Mouse (Mus musculus): ENCODE measurements around the gene Dcun1d5.

DNA sequence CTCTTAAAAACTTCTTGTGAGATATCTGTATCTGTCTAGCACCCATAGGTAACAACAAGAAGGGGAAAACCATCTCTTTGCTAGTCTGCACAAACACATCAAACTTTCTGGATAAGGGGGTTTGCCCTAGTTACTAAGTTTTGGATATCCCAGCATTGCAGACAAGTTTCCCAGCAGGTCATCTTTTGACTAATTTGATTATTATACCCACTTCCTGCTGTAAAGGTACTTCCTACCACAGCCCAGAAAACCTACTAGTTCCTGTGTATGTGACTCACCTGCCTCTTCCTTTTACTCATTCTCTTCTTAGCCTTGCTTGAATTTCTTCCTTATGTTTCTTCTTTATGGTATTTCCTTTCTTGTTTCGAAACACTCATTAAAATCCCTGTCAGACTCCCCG lies 55.6 kb downstream of the Dcun1d5 start:
- no peak for TF ChIP-seq POLR2A (IDR thresholded peaks at IDR 0.05; ENCODE audit: low read depth, low read length)
- TF ChIP-seq CTCF (IDR thresholded peaks at IDR 0.05; ENCODE audit: borderline replicate concordance, insufficient read depth, low read length), result no peak

Data from embryonic fibroblast, embryonic 13.5 days (primary cell).